Mouse (Mus musculus): ENCODE results near the gene Etnk2. TPM values are rescaled to one million over a fixed set of nuclear protein-coding genes. Genes with fewer than 3 reads are reported as not detected.

Etnk2 gene
- polyA plus RNA-seq, 1 experiment = 33.7 TPM

GRCm38 (mm10) chr1:133364022-133364630 is 754 bp downstream of the Etnk2 start:
- Histone ChIP-seq H3K27me3 (ENCODE audit: control insufficient read depth, insufficient read depth, low read length) (no peaks in the 10 kb centered on the region), H3K27ac (ENCODE audit: control insufficient read depth, insufficient read depth, low read depth, low read length) (peak overlapping the region; percentile 76), H3K4me3 (ENCODE audit: control insufficient read depth, low read depth, low read length) (peak overlapping the region; percentile 77), H3K4me1 (ENCODE audit: control insufficient read depth, insufficient read depth, low read length) (peaks cover 17% of the 10 kb centered on the region), H3K36me3 (ENCODE audit: control insufficient read depth, insufficient read depth, low read length) (no peaks in the 10 kb centered on the region)
- no peak for TF ChIP-seq POLR2A (IDR thresholded peaks at IDR 0.05; ENCODE audit: control insufficient read depth, low read depth, low read length)
- TF ChIP-seq CTCF (IDR thresholded peaks at IDR 0.05; ENCODE audit: control insufficient read depth, insufficient read depth, insufficient replicate concordance, low read depth, low read length) = no peak

DNA sequence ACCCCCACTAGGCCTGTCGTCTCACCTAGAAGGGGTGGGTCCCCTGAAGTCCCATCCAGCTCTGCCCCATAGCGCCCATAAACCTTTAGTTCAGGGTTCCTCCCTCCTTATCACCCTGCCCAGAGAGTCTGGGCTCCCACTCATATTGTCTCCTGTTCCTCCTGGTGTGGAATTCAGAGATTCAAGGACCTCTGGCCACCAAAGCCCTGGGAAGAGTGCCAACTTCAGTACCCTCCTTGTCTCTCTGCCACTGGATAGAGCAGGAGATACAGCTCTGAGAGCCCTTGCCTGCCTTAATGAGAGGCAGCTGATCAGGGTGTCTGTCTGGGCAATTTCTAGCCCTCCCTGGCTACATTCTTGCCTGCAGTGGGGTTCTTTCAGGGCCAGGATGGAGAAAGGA is 1.5 kb downstream of the Etnk2 start:
- Histone ChIP-seq H3K27ac (ENCODE audit: control insufficient read depth, insufficient read depth, low read depth, low read length) (peak overlapping the region; percentile 76), H3K4me3 (ENCODE audit: control insufficient read depth, low read depth, low read length) (peak overlapping the region; percentile 48; the same call in 1 of the 2 replicates), H3K4me1 (ENCODE audit: control insufficient read depth, insufficient read depth, low read length) (peaks cover 17% of the 10 kb centered on the region), H3K36me3 (ENCODE audit: control insufficient read depth, insufficient read depth, low read length) (no peaks in the 10 kb centered on the region), H3K27me3 (ENCODE audit: control insufficient read depth, insufficient read depth, low read length) (no peaks in the 10 kb centered on the region)
- TF ChIP-seq CTCF (IDR thresholded peaks at IDR 0.05; ENCODE audit: control insufficient read depth, insufficient read depth, insufficient replicate concordance, low read depth, low read length) = no peak
- peak; percentile 50; the same call in 1 of the 2 replicates for TF ChIP-seq POLR2A (IDR thresholded peaks at IDR 0.05; ENCODE audit: control insufficient read depth, low read depth, low read length)

DNA sequence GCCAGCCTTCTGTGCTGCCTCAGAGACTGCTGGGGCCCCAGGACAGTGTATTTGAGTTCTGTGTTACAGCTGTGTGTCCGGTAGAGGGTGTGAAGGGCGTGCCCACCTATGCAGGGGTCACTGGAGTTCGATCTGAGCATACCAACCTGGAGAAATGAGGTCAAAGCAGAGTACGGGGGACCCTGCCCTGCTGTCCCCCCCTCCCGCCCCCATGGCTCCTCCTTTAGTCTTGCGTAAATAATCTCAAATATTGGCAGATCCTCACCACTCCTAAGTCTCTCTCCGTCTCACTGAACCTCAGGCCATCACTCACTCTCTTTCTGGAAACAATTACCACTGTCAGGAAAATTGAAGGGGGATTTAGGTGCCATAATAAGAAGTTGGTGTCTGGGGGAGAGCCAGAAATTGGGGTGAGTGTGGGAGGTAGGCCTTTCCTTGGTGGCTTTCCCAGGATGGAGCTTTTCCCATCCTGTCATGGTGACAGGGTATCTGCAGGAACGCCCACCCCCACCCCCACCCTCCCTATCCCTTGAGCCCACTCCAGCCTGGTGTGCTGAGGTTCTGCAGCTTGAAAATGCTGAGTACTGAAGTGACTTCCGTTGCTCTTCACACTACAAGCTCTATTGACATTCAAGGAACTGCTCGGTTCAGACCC is 3.7 kb downstream of the Etnk2 start:
- no peaks in the 10 kb centered on the region for H3K27me3 ChIP-seq (ENCODE audit: control insufficient read depth, insufficient read depth, low read length)

DNA sequence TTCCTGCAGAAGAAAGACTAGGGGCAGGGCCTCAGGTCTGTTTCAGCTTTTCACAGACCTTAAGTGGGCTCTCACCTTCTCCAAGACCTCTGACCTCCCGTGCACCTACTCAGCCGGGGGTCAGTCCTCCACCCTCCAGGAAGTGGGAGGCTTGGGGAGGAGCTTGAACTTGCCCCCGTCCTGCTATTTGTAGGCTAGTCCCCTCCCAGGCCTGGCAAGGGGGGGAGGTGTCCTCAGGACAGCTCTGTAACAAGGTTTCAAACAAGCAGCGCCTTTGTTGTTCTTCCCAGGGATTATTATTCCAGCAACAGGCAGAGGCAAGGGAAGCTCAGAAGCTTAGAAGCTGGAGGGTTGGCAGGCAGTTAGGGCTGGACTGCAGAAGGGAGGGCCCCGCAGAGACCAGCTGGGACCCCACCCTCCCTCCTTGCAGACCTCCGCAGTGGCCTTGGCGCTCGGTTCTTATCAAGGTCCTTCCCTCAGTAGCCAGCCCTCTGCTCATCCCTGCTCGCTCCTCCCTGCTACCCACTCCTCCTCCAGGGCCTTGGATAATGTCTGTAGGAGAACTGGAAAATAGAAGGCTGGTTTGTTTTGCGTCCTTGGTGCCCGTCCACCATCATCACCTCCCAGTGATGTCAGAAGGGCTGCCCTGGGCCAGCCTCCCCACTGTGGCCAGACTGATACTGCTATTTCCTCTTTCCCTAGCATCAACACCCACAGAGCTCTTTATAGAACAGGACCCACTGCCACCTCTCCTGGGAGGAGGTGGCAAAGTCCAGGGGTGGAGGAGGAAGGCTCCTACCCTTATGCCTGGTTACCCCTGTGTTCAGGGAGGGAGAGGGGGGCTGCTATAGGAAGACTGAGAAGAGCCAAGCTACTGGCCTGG is 4.5 kb downstream of the Etnk2 start:
- no peaks in the 10 kb centered on the region for H3K36me3 ChIP-seq (ENCODE audit: control insufficient read depth, insufficient read depth, low read length)
- H3K4me1 ChIP-seq (ENCODE audit: control insufficient read depth, insufficient read depth, low read length) = peaks cover 17% of the 10 kb centered on the region
- peak overlapping the region; percentile 67 for H3K27ac ChIP-seq (ENCODE audit: control insufficient read depth, insufficient read depth, low read depth, low read length)
- no peak overlapping the region for H3K4me3 ChIP-seq (ENCODE audit: control insufficient read depth, low read depth, low read length)
- TF ChIP-seq CTCF (IDR thresholded peaks at IDR 0.05; ENCODE audit: control insufficient read depth, insufficient read depth, insufficient replicate concordance, low read depth, low read length) = no peak
- no peaks in the 10 kb centered on the region for H3K27me3 ChIP-seq (ENCODE audit: control insufficient read depth, insufficient read depth, low read length)

More for the DNA sequence above, 3.7 kb downstream of the Etnk2 start:
- no peak for TF ChIP-seq CTCF (IDR thresholded peaks at IDR 0.05; ENCODE audit: control insufficient read depth, insufficient read depth, insufficient replicate concordance, low read depth, low read length)
- no peak for TF ChIP-seq POLR2A (IDR thresholded peaks at IDR 0.05; ENCODE audit: control insufficient read depth, low read depth, low read length)
- peak overlapping the region; percentile 19 for H3K27ac ChIP-seq (ENCODE audit: control insufficient read depth, insufficient read depth, low read depth, low read length)
- H3K4me1 ChIP-seq (ENCODE audit: control insufficient read depth, insufficient read depth, low read length) = peaks cover 17% of the 10 kb centered on the region
- no peak overlapping the region for H3K4me3 ChIP-seq (ENCODE audit: control insufficient read depth, low read depth, low read length)
- no peaks in the 10 kb centered on the region for H3K36me3 ChIP-seq (ENCODE audit: control insufficient read depth, insufficient read depth, low read length)

- peaks cover 10% of the 10 kb centered on the region for H3K4me1 ChIP-seq (ENCODE audit: control insufficient read depth, insufficient read depth, low read length)
- H3K27ac ChIP-seq (ENCODE audit: control insufficient read depth, insufficient read depth, low read depth, low read length) = peak overlapping the region; percentile 67
- H3K27me3 ChIP-seq (ENCODE audit: control insufficient read depth, insufficient read depth, low read length) = no peaks in the 10 kb centered on the region
- no peak for TF ChIP-seq POLR2A (IDR thresholded peaks at IDR 0.05; ENCODE audit: control insufficient read depth, low read depth, low read length)
- TF ChIP-seq CTCF (IDR thresholded peaks at IDR 0.05; ENCODE audit: control insufficient read depth, insufficient read depth, insufficient replicate concordance, low read depth, low read length) = no peak
- H3K36me3 ChIP-seq (ENCODE audit: control insufficient read depth, insufficient read depth, low read length) = no peaks in the 10 kb centered on the region
- H3K4me3 ChIP-seq (ENCODE audit: control insufficient read depth, low read depth, low read length) = no peak overlapping the region
These were observed 5.3 kb downstream of the Etnk2 start for GRCm38 (mm10) chr1:133368644-133369043.

DNA sequence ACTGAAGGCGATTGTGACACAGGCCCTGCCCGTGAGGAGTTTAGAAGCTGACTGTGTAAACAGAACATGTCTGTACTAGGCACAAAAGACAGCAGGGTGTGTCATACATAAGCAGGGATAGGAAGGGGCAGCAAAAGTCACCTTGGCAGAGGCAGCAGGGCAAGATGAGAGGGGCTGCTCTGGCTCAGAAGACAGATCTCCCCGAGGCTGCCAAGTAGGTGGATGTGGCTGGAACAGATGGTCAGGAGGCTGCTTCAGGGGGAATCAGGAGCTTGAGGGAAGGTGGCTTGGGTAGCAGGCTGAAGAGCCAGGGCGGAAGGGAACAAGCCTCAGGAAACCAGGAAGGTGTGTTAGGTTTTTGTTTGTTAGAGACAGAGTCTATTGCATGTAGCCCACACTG is 7.0 kb downstream of the Etnk2 start:
- no peaks in the 10 kb centered on the region for H3K36me3 ChIP-seq (ENCODE audit: control insufficient read depth, insufficient read depth, low read length)
- H3K4me3 ChIP-seq (ENCODE audit: control insufficient read depth, low read depth, low read length) = no peak overlapping the region
- TF ChIP-seq CTCF (IDR thresholded peaks at IDR 0.05; ENCODE audit: control insufficient read depth, insufficient read depth, insufficient replicate concordance, low read depth, low read length) (no peak), POLR2A (IDR thresholded peaks at IDR 0.05; ENCODE audit: control insufficient read depth, low read depth, low read length) (no peak)
- H3K27me3 ChIP-seq (ENCODE audit: control insufficient read depth, insufficient read depth, low read length) = no peaks in the 10 kb centered on the region
- no peak overlapping the region for H3K27ac ChIP-seq (ENCODE audit: control insufficient read depth, insufficient read depth, low read depth, low read length)
- peaks cover 8% of the 10 kb centered on the region for H3K4me1 ChIP-seq (ENCODE audit: control insufficient read depth, insufficient read depth, low read length)

- no peak overlapping the region for H3K27ac ChIP-seq (ENCODE audit: control insufficient read depth, insufficient read depth, low read depth, low read length)
- H3K27me3 ChIP-seq (ENCODE audit: control insufficient read depth, insufficient read depth, low read length) = no peaks in the 10 kb centered on the region
- TF ChIP-seq POLR2A (IDR thresholded peaks at IDR 0.05; ENCODE audit: control insufficient read depth, low read depth, low read length) = no peak
- no peak for TF ChIP-seq CTCF (IDR thresholded peaks at IDR 0.05; ENCODE audit: control insufficient read depth, insufficient read depth, insufficient replicate concordance, low read depth, low read length)
- H3K36me3 ChIP-seq (ENCODE audit: control insufficient read depth, insufficient read depth, low read length) = no peaks in the 10 kb centered on the region
- H3K4me1 ChIP-seq (ENCODE audit: control insufficient read depth, insufficient read depth, low read length) = peaks cover 9% of the 10 kb centered on the region
- H3K4me3 ChIP-seq (ENCODE audit: control insufficient read depth, low read depth, low read length) = no peak overlapping the region
These were observed 8.1 kb downstream of the Etnk2 start for GRCm38 (mm10) chr1:133371431-133371830.
